Mouse (Mus musculus) MEL-GATA-1-ER (cell line): ENCODE data around the gene A630001G21Rik.
A peak's percentile ranks its signal among the peaks of the same experiment; 100 is the strongest.

Experiments used
- DNase-seq: peaks from one replicate; pipeline ENCODE4 v3.0.0-alpha.2; 2012; ENCODE audit warnings: low read depth; ENCODE audit errors: extremely low read depth

The A630001G21Rik gene

DNA sequence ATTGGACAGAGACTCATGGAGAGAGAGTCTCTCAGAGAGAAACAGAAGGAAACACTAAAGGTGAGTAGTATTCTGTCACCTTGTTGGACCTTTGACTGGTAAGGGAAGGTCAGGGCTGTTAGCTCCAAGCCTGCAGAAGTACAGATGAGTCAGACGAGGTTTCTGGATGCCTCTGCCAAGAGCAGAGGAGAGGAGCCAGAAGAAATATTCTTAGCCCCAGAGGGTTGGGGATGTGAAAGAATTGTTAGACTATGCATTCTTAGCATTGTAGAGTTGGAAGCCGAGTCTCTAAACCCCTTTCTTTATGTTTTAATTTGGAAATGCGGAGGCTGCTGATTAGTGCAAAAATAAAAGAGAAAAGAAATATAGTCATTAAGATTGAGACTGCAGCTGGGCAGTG is 6.5 kb downstream of the A630001G21Rik start:
- no peak for DNase-seq

DNA sequence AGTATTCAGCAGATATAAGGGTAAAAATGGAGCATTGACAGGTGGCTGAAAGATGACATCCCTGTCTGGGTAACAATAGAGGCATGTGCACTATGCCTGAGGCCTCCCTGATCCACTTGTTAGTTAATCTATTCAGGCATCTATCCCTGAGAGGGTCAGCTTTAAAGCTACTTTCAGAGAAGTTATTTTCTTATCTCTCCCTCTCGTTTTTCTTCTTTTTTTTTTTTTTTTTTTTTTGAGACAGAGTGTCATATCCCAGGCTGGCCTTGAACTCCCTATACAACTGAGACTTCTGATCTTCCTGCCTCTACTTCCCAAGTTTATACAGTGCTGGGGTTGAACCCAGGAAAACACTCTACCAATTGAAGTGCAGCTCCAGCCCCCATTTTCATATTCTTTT is 10.7 kb downstream of the A630001G21Rik start:
- no peak for DNase-seq

DNA sequence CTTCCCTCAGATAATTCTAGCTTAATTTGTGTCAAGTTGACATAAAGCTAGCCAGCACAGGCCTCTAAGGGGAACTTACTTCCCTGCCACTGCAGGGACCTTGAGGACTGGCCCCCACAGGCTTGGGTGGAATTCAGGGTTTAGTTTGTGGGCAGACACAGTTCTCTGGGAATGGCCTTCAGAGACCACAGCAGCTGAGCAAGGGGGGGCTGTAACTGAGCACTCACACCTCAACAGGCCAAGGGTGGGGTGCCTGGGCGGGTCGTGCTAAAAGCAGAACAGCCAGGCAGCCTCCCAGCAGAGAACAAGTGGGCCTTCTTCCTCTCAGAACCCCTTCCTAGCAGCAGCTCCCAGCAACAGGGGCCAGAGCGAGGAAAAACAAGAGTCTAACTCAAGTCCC is 12.3 kb downstream of the A630001G21Rik start:
- DNase-seq = no peak

DNA sequence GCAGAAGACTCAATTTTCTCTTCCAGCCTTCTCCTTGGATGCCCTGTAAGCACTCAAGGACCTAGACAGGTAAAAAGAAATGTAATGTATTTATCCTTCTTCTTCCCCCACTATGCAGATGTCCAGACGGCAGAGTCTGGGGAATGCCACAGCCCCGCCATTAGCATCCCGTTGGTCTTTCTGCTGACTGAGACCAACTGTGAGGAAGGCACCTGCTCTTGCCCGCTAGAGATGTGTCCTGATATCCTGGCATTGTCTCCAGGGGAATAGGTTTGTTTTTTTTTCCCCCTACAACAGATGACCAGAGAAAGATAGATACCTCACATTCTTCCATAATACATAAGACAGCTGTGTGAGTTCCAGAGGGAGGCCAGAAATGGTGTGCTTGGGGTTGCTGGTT is 14.2 kb downstream of the A630001G21Rik start:
- DNase-seq = no peak

DNA sequence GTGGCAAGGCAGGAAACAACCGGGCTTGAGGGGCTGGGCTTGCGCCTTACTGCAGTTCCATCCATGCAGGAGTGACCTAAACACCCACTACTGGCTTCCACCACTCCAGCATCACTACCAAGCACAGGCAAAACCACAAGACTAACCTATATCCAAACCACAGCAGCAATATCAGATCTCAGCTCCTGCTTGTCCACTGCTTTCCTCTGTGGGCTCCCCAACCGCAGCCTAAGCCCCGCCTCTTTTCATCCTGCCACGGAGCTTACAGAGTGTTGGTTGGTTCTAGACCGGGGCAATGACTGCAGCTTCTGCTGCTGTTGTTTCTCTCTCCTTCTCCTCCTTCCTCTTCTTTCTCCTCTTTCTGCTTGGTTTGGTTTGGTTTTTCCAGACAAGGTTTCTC is 15.1 kb downstream of the A630001G21Rik start:
- DNase-seq = peak; percentile 45

DNA sequence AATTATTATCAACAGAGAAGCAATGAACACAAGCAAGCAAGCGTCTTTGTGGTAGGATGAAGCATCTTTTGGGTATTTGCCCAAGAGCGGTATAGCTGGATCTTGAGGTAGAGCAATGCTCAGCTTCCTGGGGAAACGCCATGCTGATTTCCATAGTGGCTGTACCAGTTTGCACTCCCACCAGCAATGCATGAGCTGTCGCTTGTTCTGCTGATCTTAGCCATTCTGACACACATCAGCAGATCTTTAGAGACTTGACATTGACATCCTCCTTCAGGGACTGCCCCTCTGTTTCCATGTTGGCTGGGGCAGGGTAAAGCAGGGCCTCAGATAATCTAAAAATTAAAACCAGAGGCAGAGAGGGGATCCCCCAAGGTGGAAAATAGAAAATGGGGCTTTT is 16.8 kb downstream of the A630001G21Rik start:
- DNase-seq = no peak

DNA sequence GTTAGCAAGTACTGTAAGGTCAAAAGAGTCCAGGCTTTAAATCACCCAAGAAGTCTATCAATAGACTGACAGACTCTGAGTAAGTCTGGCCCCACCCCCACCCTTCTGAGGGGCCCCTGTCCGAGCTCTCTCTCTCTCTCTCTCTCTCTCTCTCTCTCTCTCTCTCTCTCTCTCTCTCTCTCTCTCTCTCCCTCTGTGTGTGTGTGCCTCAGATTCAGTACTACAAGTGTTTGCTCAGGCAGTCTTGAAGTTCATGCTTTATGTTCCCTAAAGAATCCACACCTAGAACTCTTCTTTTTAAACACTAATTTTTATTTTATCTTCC is 19.5 kb downstream of the A630001G21Rik start:
- DNase-seq = no peak

DNA sequence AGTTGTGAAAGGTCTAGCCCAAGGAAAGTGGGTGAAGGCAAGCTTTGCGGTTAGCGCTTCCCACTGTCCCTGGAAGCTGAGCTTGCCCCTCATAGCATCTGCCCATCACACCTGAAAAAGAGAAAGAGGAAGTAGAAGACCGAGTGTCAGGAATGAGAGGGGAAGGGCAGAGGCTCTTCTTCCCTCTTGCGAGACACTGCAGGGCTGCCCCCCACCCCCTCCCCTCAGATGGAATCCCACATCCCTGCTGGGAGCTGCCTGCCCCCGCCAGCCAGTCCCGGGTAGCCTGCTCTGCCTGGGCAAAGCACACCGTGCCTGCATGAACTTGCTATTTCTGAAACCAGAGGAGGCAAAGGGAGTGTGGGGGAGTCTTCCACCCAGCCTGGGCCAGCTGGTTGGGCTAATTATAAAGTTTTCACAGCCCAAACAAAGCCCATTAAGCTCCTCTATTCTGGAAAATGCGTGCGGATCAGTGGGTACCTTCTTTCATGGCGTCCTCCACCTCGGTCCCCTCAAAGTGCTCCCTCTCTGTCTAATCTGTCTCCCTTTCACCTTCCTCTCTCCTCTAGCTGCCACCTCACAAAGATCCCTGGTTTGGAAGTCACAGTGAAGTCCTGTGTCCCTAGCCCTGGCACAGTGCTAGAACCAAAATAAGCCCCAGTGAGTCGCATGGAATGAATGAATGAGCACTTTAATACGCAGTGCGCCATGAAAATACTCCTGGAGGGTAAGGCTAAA is 20.0 kb downstream of the A630001G21Rik start:
- DNase-seq = no peak

DNA sequence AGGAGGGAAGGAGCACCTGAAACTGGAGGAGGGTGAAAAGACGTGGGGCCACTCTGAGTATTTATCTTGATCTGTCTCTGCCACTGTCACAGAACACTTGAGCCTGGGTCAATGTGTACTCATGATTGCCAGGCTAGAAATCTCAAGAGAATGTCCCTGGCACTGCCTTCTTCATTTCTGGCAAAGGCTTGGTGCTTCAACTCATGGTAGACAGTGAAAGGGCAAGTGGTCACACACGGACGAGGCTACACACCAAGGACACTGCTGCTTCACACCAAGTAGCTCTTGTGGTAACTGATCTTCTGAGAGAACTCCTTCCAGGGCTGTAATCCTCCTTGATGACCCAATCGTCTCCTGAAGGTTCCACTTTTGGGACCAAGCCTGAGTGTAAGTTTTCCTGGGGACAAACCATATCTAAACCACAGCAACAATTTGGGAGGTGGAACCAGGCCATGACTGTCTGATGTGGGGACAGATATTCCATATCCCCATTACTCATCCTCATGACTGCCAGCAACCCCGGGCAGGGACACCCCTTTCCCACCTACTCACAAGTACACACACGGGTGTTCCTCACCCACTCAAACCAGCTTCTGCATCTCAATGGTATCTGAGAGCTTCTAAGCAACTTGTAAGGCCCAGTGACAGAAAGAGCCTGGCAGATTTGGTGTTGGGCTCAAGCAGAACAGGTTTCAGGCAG is 20.8 kb downstream of the A630001G21Rik start:
- no peak for DNase-seq

DNA sequence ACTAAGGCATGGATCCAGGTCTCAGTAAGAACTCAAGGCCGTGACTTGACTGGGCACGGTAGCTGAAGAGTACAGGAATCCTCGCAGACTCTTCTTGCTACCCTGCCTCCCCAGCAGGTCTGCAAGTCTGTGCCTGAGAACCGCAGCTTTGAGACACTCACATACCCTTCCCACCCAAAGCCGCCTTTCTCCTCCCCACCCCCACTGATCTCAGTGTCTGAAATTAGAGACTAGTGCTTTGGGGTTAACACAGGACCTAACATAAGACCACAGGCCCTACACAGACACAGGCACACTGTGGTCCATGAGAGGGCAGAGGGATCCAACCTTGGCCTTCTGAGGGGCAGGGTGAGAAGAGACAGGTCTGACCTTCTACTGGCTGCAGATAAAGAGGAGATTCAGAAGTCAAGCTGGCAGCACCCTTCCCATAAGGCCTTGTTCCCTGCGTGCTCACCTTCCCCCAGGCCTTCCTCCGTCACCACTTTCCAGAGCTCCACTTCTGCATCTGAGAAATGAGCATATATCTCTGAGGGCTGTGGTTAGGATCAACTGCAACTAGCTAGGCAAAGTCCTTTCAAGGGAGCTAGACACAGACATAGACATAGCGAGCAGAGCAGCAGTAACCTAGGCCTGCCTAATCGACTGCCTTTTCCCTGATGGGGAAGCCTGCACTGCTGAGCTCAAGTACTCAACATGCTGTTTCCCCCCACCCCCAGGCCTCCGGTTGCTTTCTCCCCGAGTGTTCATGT is 26.3 kb downstream of the A630001G21Rik start:
- DNase-seq = no peak

DNA sequence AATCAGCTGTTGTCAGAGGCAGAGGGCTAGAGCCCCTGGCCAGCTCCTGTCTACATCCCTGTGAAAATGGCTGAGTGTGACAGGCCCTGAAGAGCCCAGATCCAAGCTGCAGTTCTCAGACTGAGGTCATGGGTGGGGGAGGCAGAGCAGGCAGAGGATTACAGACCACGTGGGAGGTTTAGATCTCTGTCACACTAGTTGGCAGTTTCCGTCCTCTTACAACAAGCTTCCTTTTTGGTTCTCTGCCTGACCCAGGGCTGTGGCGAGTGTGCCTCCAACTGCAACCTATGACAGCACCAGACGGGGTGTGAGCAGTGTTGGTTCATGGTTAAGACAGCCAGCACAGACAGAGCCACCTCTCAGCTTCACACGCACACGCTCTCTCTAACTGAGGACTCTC is 26.9 kb downstream of the A630001G21Rik start:
- no peak for DNase-seq

DNA sequence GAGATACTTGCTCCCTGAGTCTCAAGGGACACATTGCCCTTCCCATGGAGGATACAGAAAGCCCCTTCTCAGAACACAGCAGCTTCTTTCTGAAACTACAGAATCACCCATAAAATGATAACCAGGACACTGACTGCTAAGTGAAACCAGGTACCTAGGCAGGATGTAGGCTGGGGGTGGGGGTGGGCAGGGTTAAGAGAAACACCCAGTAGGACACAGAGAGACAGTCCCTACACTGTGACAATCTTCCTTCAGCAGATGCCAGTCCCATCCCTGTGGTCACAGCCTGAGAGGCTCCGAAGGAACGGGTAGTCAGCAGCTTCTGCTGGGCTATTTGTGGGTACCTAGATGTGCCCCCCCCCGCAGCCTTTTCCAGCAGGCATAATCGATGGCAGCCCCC is 27.8 kb downstream of the A630001G21Rik start:
- no peak for DNase-seq

DNA sequence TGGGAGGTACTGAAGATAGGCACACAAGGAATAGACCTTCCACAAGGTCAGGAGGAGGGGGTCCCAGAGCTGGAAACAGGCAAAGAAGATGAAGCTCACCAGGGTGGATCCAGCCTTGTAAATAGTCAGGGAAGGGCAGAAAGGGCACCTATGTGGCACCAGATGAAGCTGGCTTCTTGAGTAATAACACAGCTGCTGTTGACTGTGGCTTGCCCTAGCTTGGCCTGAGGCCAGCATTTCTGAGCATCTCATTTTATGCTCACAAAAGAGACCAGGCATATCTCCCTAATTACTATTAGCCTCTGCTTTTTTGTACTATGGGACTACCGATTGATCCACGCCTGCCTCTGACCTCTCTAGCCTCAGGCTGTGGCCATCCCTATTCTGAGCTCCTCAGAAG is 28.6 kb downstream of the A630001G21Rik start:
- DNase-seq = no peak

DNA sequence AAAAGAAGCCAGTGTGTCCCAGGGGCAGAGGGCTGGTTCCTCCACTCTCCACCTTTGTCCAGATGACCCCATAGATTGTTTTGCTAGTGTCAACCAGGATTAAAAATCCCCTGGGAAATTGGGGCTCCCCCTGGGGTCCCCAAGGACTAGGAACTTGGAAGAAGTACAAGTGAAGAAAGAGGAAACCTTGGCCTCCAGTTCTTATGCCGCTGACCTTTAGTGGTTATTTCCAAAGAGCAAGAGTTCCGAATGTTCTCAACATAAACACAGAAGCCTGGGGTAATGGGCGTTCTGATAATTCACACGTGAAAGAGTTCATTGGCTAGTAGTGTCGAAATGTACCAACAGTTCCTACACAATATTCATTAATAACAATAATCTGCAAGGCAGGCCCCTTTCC is 31.9 kb downstream of the A630001G21Rik start:
- DNase-seq = no peak

DNA sequence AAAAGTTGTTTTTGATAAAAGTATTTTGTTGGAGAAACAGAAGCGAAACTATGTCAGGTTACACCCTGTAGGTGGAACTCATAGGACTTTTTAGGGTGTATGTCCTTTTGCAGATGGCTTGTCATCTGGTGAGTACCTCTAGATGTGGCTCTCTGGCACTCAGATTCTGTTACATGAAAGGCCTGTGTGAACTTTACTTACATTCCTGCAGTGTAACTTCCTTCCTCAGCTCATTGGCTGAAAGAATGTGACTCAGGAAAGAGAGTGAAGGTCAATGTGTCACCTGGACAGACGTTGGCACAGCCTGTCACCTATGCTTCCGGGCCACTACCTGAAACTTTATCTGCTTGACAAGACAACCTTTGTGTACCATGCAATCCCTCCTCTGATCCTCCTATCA is 33.9 kb downstream of the A630001G21Rik start:
- DNase-seq = no peak

DNA sequence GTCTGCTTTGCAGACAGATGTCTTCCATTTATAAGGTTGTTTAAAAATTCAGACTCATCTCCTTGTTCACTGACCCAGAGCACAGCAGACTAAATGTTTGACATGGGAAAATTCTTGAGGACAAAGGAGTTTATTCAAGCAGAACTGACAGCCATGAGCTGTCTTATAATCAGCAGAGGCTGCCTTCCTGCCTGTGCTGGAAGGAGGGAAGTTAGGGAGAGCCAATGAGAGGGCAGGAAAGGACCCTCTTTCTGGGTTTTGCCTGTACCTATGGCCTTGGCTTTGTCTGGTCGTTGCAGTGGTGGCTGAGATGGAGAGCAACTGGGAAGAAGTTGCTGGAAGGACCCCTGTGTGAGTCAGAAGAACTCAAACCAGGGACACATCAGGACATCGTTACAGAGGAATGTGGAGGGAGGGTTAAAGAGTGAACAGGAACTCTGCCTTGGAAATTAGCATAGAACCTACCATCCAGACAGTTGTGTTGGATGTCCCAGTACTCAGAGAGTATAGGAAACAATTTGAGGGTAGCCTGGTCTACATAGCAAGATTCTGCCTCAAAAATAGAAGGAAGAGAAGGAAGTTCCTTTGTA is 35.4 kb downstream of the A630001G21Rik start:
- no peak for DNase-seq

DNA sequence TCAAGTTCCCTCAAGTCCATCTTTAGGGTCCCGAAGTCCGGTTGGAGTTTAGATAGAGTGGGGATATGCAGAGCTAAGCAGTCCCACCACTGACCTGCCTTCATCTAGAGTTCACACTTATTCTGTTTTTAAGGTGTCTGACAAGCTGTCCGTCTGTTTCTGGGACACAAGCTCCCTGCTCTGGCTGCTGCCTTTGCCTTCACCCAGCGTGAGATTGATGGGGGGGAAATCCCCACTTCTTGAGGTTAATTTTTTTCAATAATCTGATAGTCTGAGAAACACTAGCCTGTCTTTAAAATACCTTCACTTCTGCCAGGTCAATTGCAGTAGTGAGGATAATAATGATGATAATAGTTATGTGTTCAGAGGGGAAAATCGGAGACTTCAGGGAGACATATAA is 36.1 kb downstream of the A630001G21Rik start:
- no peak for DNase-seq

DNA sequence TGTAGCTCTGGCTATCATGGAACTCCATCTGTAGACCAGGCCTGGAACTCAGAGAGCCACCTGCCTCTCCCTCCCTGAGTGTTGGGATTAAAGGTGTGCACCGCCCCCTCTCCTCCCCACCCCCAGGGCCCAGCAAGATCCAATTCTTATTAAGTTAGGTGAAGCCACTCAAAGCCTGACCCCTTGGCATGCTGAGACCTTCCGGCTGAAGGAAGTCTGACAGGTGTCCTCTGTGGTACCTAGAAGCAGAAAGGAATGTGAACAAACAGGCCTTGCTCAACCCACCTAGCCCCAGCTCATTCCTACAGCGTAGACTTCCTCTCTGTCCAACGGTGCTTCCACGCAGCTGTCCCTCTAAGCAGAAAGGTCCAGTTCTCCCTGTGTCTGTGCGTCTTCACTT is 37.5 kb downstream of the A630001G21Rik start:
- no peak for DNase-seq

DNA sequence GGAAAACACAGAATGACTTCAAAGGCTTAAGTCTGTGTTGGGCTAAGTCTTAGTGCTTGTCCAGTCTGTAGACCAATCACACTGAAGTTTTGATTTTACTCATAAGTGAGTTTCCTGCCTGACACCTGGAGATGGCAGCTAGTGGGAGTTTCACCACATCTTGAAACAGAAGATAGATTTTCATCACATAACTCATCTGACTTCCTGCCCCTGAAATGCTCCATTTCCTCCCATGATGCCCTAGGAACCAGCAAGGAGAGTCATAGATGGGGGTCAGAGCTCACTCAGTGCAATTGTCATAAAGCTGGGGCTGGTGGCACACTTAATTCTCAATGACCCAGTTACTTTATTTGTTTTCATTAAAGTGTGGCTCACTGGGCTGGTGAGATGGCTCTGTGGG is 38.6 kb downstream of the A630001G21Rik start:
- DNase-seq = no peak

DNA sequence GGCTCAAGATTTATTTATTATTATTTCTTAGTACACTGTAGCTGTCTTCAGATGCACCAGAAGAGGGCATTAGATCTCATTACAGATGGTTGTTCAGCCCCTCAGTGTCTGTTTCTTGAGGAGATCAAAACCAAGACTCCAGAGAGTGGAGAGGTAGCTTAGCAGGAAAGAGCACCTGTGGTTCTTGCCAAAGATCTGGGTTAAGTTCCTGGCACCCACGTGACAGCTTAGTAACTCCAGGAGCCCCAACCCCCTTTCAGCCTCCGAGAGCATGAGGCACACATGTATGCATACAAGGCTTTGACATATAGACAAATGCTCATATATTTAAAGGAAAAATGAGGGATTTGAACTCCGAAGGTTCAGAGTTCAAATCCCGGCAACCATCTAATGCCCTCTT is 39.4 kb downstream of the A630001G21Rik start:
- no peak for DNase-seq

DNA sequence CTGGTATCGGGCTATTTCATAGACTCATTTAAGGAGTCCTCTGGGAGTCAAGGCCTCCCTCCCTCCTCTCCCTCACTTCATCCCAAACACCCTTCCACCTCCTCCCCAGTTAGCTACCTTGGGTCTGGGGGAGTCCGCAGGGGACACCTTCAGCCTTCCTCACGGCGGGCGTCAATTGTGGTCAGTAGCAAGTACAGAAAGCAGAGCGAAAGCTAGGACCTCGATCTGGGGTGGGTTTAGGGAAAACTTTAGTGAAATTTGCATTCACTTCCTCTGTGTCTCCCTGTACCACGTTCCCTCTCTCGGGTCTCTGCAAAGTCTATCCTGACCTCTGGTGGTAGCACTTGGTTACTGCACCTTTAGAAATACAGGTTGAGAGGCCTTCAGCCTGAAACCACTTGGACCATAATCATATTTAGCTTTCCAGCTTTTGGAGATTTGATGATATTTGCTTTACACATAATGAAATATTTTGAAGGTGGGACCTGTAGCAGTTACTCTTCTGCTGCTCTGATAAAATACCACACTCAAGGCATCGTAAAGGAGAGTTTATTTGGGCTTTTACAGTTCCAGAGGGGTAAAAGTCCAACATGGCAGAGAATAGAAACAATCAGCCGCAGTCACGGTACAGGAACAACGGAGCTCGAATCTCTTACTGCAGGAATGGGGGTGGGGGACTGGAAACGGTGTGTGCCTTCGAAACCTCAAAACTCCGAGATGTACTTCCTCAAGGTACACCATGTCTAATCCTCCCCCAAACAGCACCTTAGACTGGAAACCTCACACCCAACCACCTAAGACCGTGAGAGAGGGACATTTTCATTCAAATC is 41.9 kb downstream of the A630001G21Rik start:
- peak; percentile 88 for DNase-seq
